Mouse (Mus musculus): ENCODE measurements around the gene Rnf126. TPM values are rescaled to one million over a fixed set of nuclear protein-coding genes. Genes with fewer than 3 reads are reported as not detected.

Gene Rnf126
- polyA plus RNA-seq, 1 experiment = not detected

- TF ChIP-seq CTCF (IDR thresholded peaks at IDR 0.05; ENCODE audit: insufficient read depth, low read depth, low read length) (no peak), POLR2A (IDR thresholded peaks at IDR 0.05; ENCODE audit: insufficient read depth, low read depth, low read length) (no peak)
- peak overlapping the region; percentile 94 for H3K27ac ChIP-seq (ENCODE audit: insufficient read depth, low read depth, low read length)
- H3K4me3 ChIP-seq (ENCODE audit: insufficient read depth, low read depth, low read length) = no peak overlapping the region
- WGBS = 70% methylated on average over 11 of the region's 11 CpGs
- peaks cover 72% of the 10 kb centered on the region for H3K4me1 ChIP-seq (ENCODE audit: control insufficient read depth, insufficient read depth, low read length)
Observed at GRCm38 (mm10) chr10:79805636-79806035, 38.9 kb upstream of the Rnf126 start.

DNA sequence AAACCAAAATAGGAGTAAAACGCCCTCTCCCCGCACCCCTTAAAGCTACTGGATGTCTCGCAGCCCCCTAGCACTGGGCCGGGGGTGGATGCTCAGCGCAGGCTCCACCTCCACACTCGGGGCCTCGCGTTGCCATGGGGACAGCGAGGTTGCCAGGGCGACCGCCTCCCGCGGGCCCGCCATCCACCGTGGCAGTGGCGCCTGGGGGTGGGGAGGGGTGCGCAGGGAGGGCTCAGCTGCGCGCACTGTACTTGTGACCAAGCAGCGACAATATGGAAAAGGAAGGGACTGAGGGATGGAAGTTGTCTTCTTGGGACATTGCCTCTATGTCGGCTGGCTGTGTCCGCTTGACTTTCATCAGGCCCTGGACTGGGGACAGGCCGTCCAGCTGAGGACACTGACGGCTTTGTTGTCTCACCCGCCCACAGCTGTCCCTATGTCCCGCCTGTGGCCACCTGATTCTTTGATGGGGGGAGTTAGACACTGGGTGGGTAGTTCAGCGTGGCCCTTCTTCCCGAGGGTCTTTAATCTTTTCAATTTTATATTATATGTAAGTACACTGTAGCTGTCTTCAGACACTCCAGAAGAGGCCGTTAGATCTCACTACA lies 37.1 kb upstream of the Rnf126 start:
- 5% methylated on average over 29 of the region's 29 CpGs for WGBS
- peak; percentile 27; the same call in 1 of the 2 replicates for TF ChIP-seq POLR2A (IDR thresholded peaks at IDR 0.05; ENCODE audit: insufficient read depth, low read depth, low read length)
- TF ChIP-seq CTCF (IDR thresholded peaks at IDR 0.05; ENCODE audit: insufficient read depth, low read depth, low read length) = no peak
- peak overlapping the region; percentile 39 for H3K4me3 ChIP-seq (ENCODE audit: insufficient read depth, low read depth, low read length)
- peak overlapping the region; percentile 99 for H3K27ac ChIP-seq (ENCODE audit: insufficient read depth, low read depth, low read length)
- peaks cover 77% of the 10 kb centered on the region for H3K4me1 ChIP-seq (ENCODE audit: control insufficient read depth, insufficient read depth, low read length)

GRCm38 (mm10) chr10:79802331-79802971 lies 35.7 kb upstream of the Rnf126 start:
- no peak for TF ChIP-seq CTCF (IDR thresholded peaks at IDR 0.05; ENCODE audit: insufficient read depth, low read depth, low read length)
- no peak for TF ChIP-seq POLR2A (IDR thresholded peaks at IDR 0.05; ENCODE audit: insufficient read depth, low read depth, low read length)
- Histone ChIP-seq H3K27ac (ENCODE audit: insufficient read depth, low read depth, low read length) (peak overlapping the region; percentile 99), H3K4me3 (ENCODE audit: insufficient read depth, low read depth, low read length) (peak overlapping the region; percentile 14; the same call in 1 of the 2 replicates), H3K4me1 (ENCODE audit: control insufficient read depth, insufficient read depth, low read length) (peaks cover 74% of the 10 kb centered on the region)
- WGBS = 18% methylated on average over 11 of the region's 11 CpGs

DNA sequence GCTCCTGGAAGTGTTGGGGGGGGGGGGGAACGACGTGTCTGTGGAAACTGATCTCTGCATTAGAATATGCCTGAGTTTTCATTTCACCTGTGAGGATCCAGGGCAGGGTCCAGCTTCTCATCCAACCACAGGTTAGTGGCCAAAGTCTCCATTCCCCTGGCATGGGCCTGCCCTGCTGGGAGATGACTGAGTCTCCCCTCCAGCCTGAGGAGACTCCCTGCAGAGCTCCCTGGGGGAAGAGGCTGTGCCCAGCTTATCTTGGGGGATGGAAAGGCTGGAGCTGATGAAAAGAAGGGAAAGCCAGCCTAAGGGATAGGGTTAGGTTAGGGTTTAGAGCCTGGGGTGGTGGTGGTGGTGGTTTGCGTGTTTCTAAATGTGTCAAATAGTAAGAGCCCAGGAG lies 35.1 kb upstream of the Rnf126 start:
- H3K4me1 ChIP-seq (ENCODE audit: control insufficient read depth, insufficient read depth, low read length) = peaks cover 76% of the 10 kb centered on the region
- WGBS = 19% methylated on average over 3 of the region's 3 CpGs
- 0 out of 2 replicates have a peak overlapping the region, but pooled peaks have one; percentile 14 for H3K4me3 ChIP-seq (ENCODE audit: insufficient read depth, low read depth, low read length)

GRCm38 (mm10) chr10:79800508-79800907 lies 33.8 kb upstream of the Rnf126 start:
- 40% methylated on average over 11 of the region's 11 CpGs for WGBS
- Histone ChIP-seq H3K4me3 (ENCODE audit: insufficient read depth, low read depth, low read length) (no peak overlapping the region), H3K27ac (ENCODE audit: insufficient read depth, low read depth, low read length) (peak overlapping the region; percentile 60), H3K4me1 (ENCODE audit: control insufficient read depth, insufficient read depth, low read length) (peaks cover 69% of the 10 kb centered on the region)
- TF ChIP-seq CTCF (IDR thresholded peaks at IDR 0.05; ENCODE audit: insufficient read depth, low read depth, low read length) (no peak), POLR2A (IDR thresholded peaks at IDR 0.05; ENCODE audit: insufficient read depth, low read depth, low read length) (no peak)

More for the DNA sequence above, 35.1 kb upstream of the Rnf126 start:
- peak overlapping the region; percentile 99 for H3K27ac ChIP-seq (ENCODE audit: insufficient read depth, low read depth, low read length)
- TF ChIP-seq POLR2A (IDR thresholded peaks at IDR 0.05; ENCODE audit: insufficient read depth, low read depth, low read length) (no peak), CTCF (IDR thresholded peaks at IDR 0.05; ENCODE audit: insufficient read depth, low read depth, low read length) (no peak)

GRCm38 (mm10) chr10:79798289-79798928 lies 31.7 kb upstream of the Rnf126 start:
- Histone ChIP-seq H3K4me3 (ENCODE audit: insufficient read depth, low read depth, low read length) (no peak overlapping the region), H3K27ac (ENCODE audit: insufficient read depth, low read depth, low read length) (peak overlapping the region; percentile 7), H3K4me1 (ENCODE audit: control insufficient read depth, insufficient read depth, low read length) (peaks cover 59% of the 10 kb centered on the region)
- no peak for TF ChIP-seq POLR2A (IDR thresholded peaks at IDR 0.05; ENCODE audit: insufficient read depth, low read depth, low read length)
- WGBS = 76% methylated on average over 12 of the region's 12 CpGs

- H3K27ac ChIP-seq (ENCODE audit: insufficient read depth, low read depth, low read length) = peak overlapping the region; percentile 49
- H3K4me1 ChIP-seq (ENCODE audit: control insufficient read depth, insufficient read depth, low read length) = peaks cover 57% of the 10 kb centered on the region
- TF ChIP-seq CTCF (IDR thresholded peaks at IDR 0.05; ENCODE audit: insufficient read depth, low read depth, low read length) = no peak
- no peak for TF ChIP-seq POLR2A (IDR thresholded peaks at IDR 0.05; ENCODE audit: insufficient read depth, low read depth, low read length)
- WGBS = 44% methylated on average over 15 of the region's 15 CpGs
- H3K4me3 ChIP-seq (ENCODE audit: insufficient read depth, low read depth, low read length) = peak overlapping the region; percentile 4; the same call in 1 of the 2 replicates
Observed at GRCm38 (mm10) chr10:79797326-79797725, 30.6 kb upstream of the Rnf126 start.

DNA sequence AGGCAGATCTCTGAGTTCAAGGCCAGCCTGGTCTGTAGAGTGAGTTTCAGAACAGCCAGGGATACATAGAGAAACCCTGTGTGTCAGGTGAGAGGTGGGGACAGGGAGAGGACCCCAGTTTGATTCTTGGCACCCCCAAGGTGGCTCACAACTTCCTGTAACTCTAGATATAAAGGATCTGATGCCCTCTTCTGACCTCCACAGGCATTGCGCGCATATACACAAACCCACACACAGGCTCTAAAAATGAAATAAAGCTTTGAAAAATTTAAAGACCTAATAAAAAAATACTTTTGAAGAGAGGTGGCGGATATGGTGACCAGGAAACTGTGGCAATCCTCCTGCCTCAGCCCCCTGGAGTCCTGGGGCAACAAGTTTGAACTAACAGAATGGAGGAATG lies 29.2 kb upstream of the Rnf126 start:
- Histone ChIP-seq H3K27ac (ENCODE audit: insufficient read depth, low read depth, low read length) (no peak overlapping the region), H3K4me1 (ENCODE audit: control insufficient read depth, insufficient read depth, low read length) (peaks cover 44% of the 10 kb centered on the region), H3K4me3 (ENCODE audit: insufficient read depth, low read depth, low read length) (no peak overlapping the region)
- WGBS = 95% methylated on average over 3 of the region's 3 CpGs
- TF ChIP-seq POLR2A (IDR thresholded peaks at IDR 0.05; ENCODE audit: insufficient read depth, low read depth, low read length) = no peak
- no peak for TF ChIP-seq CTCF (IDR thresholded peaks at IDR 0.05; ENCODE audit: insufficient read depth, low read depth, low read length)

GRCm38 (mm10) chr10:79794491-79794931 lies 27.8 kb upstream of the Rnf126 start:
- H3K4me1 ChIP-seq (ENCODE audit: control insufficient read depth, insufficient read depth, low read length) = peaks cover 36% of the 10 kb centered on the region
- H3K27ac ChIP-seq (ENCODE audit: insufficient read depth, low read depth, low read length) = peak overlapping the region; percentile 91
- TF ChIP-seq POLR2A (IDR thresholded peaks at IDR 0.05; ENCODE audit: insufficient read depth, low read depth, low read length) = peak; percentile 38; the same call in 1 of the 2 replicates
- TF ChIP-seq CTCF (IDR thresholded peaks at IDR 0.05; ENCODE audit: insufficient read depth, low read depth, low read length) = no peak
- peak overlapping the region; percentile 90 for H3K4me3 ChIP-seq (ENCODE audit: insufficient read depth, low read depth, low read length)
- WGBS = 2% methylated on average over 10 of the region's 10 CpGs
